Mouse (Mus musculus) intestine, embryonic 14.5 days (tissue): Measurements from ENCODE around the gene Samsn1. TPM values are rescaled to one million over a fixed set of nuclear protein-coding genes. Genes with fewer than 3 reads are reported as not detected.
A peak's percentile ranks its signal among the peaks of the same experiment; 100 is the strongest.

Experiments used
- ATAC-seq: fragments of 200-750 bp; cut with Nextera tagmentation; replicated peaks from 2 replicates; pipeline ENCODE4 v1.8.0; 2017; ENCODE audit warnings: low read depth, moderate number of reproducible peaks, moderate TSS enrichment, moderate library complexity; ENCODE audit not compliant: low FRiP score, low TSS enrichment
- DNase-seq: peaks from one replicate; pipeline ENCODE4 v3.0.0-alpha.2; 2018; ENCODE audit warnings: low spot score
- H3K27ac ChIP-seq: fragments of 300-500 bp; sonication (generic); 2 replicates; pipeline ENCODE4 v1.5.1; 2014; ENCODE audit warnings: low read depth, mild to moderate bottlenecking, control low read depth
- H3K27me3 ChIP-seq: fragments of 300-500 bp; sonication (generic); replicated peaks from 2 replicates; pipeline ENCODE4 v1.6.1; 2014; ENCODE audit warnings: low read length, control low read depth; ENCODE audit not compliant: control insufficient read depth, insufficient read depth
- H3K36me3 ChIP-seq: fragments of 300-500 bp; sonication (generic); 2 replicates; pipeline ENCODE4 v1.6.1; 2014; ENCODE audit warnings: low read length, control low read depth; ENCODE audit not compliant: control insufficient read depth, insufficient read depth
- H3K4me1 ChIP-seq: fragments of 300-500 bp; sonication (generic); replicated peaks from 2 replicates; pipeline ENCODE4 v1.6.1; 2014; ENCODE audit warnings: low read length, control low read depth, mixed read lengths; ENCODE audit not compliant: control insufficient read depth, insufficient read depth
- H3K4me2 ChIP-seq: fragments of 300-500 bp; sonication (generic); 2 replicates; pipeline ENCODE4 v1.6.1; 2014; ENCODE audit warnings: low read length
- H3K4me3 ChIP-seq: fragments of 300-500 bp; sonication (generic); 2 replicates; pipeline ENCODE4 v1.5.1; 2014; ENCODE audit warnings: low read depth, low read length, control low read depth, mixed read lengths
- H3K9ac ChIP-seq: fragments of 300-500 bp; sonication (generic); 2 replicates; pipeline ENCODE4 v1.6.1; 2014; ENCODE audit warnings: mild to moderate bottlenecking, low read length
- H3K9me3 ChIP-seq: fragments of 300-500 bp; sonication (generic); 2 replicates; pipeline ENCODE4 v1.6.1; 2016; ENCODE audit warnings: low read length, control low read depth; ENCODE audit not compliant: control insufficient read depth
- WGBS: fragments of 180-500 bp; shearing (Covaris S2); extraction: QIAGEN DNeasy Blood & Tissue Kit; methylation state at CpG from one replicate; pipeline ENCODE4 v1.1.7; 2014; 5-methylcytosine and 5-hydroxymethylcytosine counted together
- polyA plus RNA-seq: library from polyadenylated mRNA; unstranded; fragments of >200 nt; fragmentation: Nextera tagmentation; extraction: Ambion mirVana; gene quantifications from 2 replicates; pipeline ENCODE4 v1.2.1, GENCODE M21; 2014

The Samsn1 gene
- polyA plus RNA-seq, 1 experiment from 2014 or later, result 2.0 TPM

- H3K9me3 ChIP-seq, result no peaks in the 10 kb centered on the region
Observed at GRCm38 (mm10) chr16:75970266-75970998, 51.6 kb downstream of the Samsn1 start.

GRCm38 (mm10) chr16:75962021-75962420 is 60.1 kb downstream of the Samsn1 start:
- ATAC-seq (no peak), DNase-seq (no peak)
- Histone ChIP-seq H3K9me3 (no peaks in the 10 kb centered on the region), H3K27me3 (no peaks in the 10 kb centered on the region), H3K9ac (no peak overlapping the region), H3K27ac (no peak overlapping the region), H3K4me3 (no peak overlapping the region), H3K4me1 (no peaks in the 10 kb centered on the region), H3K4me2 (no peak overlapping the region; the same call in 1 of the 2 replicates), H3K36me3 (no peaks in the 10 kb centered on the region)
- WGBS, result 21% methylated on average over 8 of the region's 8 CpGs

More at GRCm38 (mm10) chr16:75970266-75970998, 51.6 kb downstream of the Samsn1 start:
- Histone ChIP-seq H3K36me3 (no peaks in the 10 kb centered on the region), H3K27me3 (no peaks in the 10 kb centered on the region), H3K9ac (no peak overlapping the region), H3K27ac (no peak overlapping the region), H3K4me3 (no peak overlapping the region), H3K4me2 (no peak overlapping the region), H3K4me1 (no peaks in the 10 kb centered on the region)
- no peak for ATAC-seq
- DNase-seq, result no peak
- WGBS, result 90% methylated on average over 6 of the region's 6 CpGs

GRCm38 (mm10) chr16:75961487-75961886 is 60.6 kb downstream of the Samsn1 start:
- Histone ChIP-seq H3K4me3 (no peak overlapping the region), H3K4me2 (no peak overlapping the region), H3K27ac (no peak overlapping the region), H3K9me3 (no peaks in the 10 kb centered on the region), H3K4me1 (no peaks in the 10 kb centered on the region), H3K27me3 (no peaks in the 10 kb centered on the region), H3K36me3 (no peaks in the 10 kb centered on the region), H3K9ac (no peak overlapping the region)
- no peak for DNase-seq
- no peak for ATAC-seq
- 30% methylated on average over 5 of the region's 5 CpGs for WGBS

GRCm38 (mm10) chr16:75961036-75961435 is 61.0 kb downstream of the Samsn1 start:
- no peak for ATAC-seq
- no peaks in the 10 kb centered on the region for H3K27me3 ChIP-seq
- H3K9ac ChIP-seq, result no peak overlapping the region
- H3K4me2 ChIP-seq, result no peak overlapping the region
- no peaks in the 10 kb centered on the region for H3K9me3 ChIP-seq
- H3K36me3 ChIP-seq, result no peaks in the 10 kb centered on the region
- WGBS, result 83% methylated on average over 7 of the region's 7 CpGs
- DNase-seq, result no peak
- H3K4me1 ChIP-seq, result no peaks in the 10 kb centered on the region
- no peak overlapping the region for H3K4me3 ChIP-seq
- no peak overlapping the region for H3K27ac ChIP-seq

GRCm38 (mm10) chr16:75933357-75933756 is 88.7 kb downstream of the Samsn1 start:
- no peak overlapping the region for H3K4me2 ChIP-seq
- H3K4me1 ChIP-seq, result no peaks in the 10 kb centered on the region
- DNase-seq (no peak), ATAC-seq (no peak)
- no peaks in the 10 kb centered on the region for H3K36me3 ChIP-seq
- no peaks in the 10 kb centered on the region for H3K9me3 ChIP-seq
- H3K4me3 ChIP-seq, result no peak overlapping the region
- H3K9ac ChIP-seq, result no peak overlapping the region
- H3K27me3 ChIP-seq, result no peaks in the 10 kb centered on the region
- H3K27ac ChIP-seq, result no peak overlapping the region

- H3K27me3 ChIP-seq, result no peaks in the 10 kb centered on the region
- H3K36me3 ChIP-seq, result no peaks in the 10 kb centered on the region
- H3K4me3 ChIP-seq, result no peak overlapping the region
- DNase-seq, result no peak
- H3K4me2 ChIP-seq, result no peak overlapping the region
- no peak overlapping the region for H3K27ac ChIP-seq
- no peaks in the 10 kb centered on the region for H3K9me3 ChIP-seq
- H3K9ac ChIP-seq, result no peak overlapping the region
- 96% methylated on average over 4 of the region's 4 CpGs for WGBS
- no peak for ATAC-seq
- H3K4me1 ChIP-seq, result no peaks in the 10 kb centered on the region
Observed at GRCm38 (mm10) chr16:75930222-75930553, 91.9 kb downstream of the Samsn1 start.

GRCm38 (mm10) chr16:75929536-75930221 is 92.4 kb downstream of the Samsn1 start:
- Histone ChIP-seq H3K9ac (no peak overlapping the region), H3K27ac (no peak overlapping the region), H3K27me3 (no peaks in the 10 kb centered on the region), H3K4me3 (no peak overlapping the region), H3K4me1 (no peaks in the 10 kb centered on the region), H3K4me2 (no peak overlapping the region), H3K36me3 (no peaks in the 10 kb centered on the region), H3K9me3 (no peaks in the 10 kb centered on the region)
- 88% methylated on average over 11 of the region's 11 CpGs for WGBS
- DNase-seq, result no peak
- ATAC-seq, result no peak

GRCm38 (mm10) chr16:75926511-75926910 is 95.6 kb downstream of the Samsn1 start:
- Histone ChIP-seq H3K27me3 (no peaks in the 10 kb centered on the region), H3K9me3 (no peaks in the 10 kb centered on the region), H3K9ac (no peak overlapping the region), H3K27ac (no peak overlapping the region), H3K4me1 (no peaks in the 10 kb centered on the region), H3K36me3 (no peaks in the 10 kb centered on the region), H3K4me3 (no peak overlapping the region), H3K4me2 (no peak overlapping the region)
- 69% methylated on average over 2 of the region's 2 CpGs for WGBS
- ATAC-seq, result 0 out of 2 replicates have a peak, but pooled peaks have one; percentile 43
- no peak for DNase-seq

- Histone ChIP-seq H3K27me3 (no peaks in the 10 kb centered on the region), H3K9me3 (no peaks in the 10 kb centered on the region), H3K9ac (no peak overlapping the region), H3K4me2 (no peak overlapping the region), H3K27ac (no peak overlapping the region), H3K36me3 (no peaks in the 10 kb centered on the region), H3K4me1 (no peaks in the 10 kb centered on the region), H3K4me3 (no peak overlapping the region)
- WGBS, result 80% methylated on average over 4 of the region's 4 CpGs
- no peak for DNase-seq
- ATAC-seq, result no peak
Observed at GRCm38 (mm10) chr16:75920870-75921269, 101.2 kb downstream of the Samsn1 start.
